Mouse (Mus musculus) CH12.LX (cell line): ENCODE measurements around the gene Trpc2. TPM values are rescaled to one million over a fixed set of nuclear protein-coding genes. Genes with fewer than 3 reads are reported as not detected.

Experiments
- DNase-seq: peaks from one replicate; pipeline ENCODE4 v3.0.0-alpha.2; 2013; ENCODE audit errors: extremely low read depth
- H3K27ac ChIP-seq: 2 replicates; pipeline ENCODE4 v1.5.1; 2012; ENCODE audit warnings: low read depth, mild to moderate bottlenecking, control low read depth, moderate library complexity; ENCODE audit not compliant: insufficient read depth
- H3K27me3 ChIP-seq: replicated peaks from 2 replicates; pipeline ENCODE3; 2012; ENCODE audit warnings: inconsistent platforms
- H3K36me3 ChIP-seq, 2 experiments: replicated peaks in 1 of 2; 2 replicates each; pipeline versions ENCODE3 to v1.6.1; 2012; ENCODE audit warnings: inconsistent platforms in 1 of 2, low read length in 1 of 2, mild to moderate bottlenecking in 1 of 2, mixed read lengths in 1 of 2, moderate library complexity in 1 of 2; ENCODE audit not compliant: control insufficient read depth in 1 of 2, insufficient read depth in 1 of 2
- H3K4me1 ChIP-seq, 2 experiments: 2 replicates each; pipeline ENCODE4 v1.6.1; 2012; ENCODE audit warnings: inconsistent platforms in 1 of 2, moderate library complexity in 1 of 2; ENCODE audit not compliant: insufficient read depth in 2 of 2, control insufficient read depth in 1 of 2
- H3K4me2 ChIP-seq: 2 replicates; pipeline ENCODE4 v1.6.1; 2012; ENCODE audit warnings: low read depth, mild to moderate bottlenecking, control low read depth; ENCODE audit not compliant: poor library complexity, insufficient read depth, severe bottlenecking
- H3K4me3 ChIP-seq, 3 experiments: fragments of 150-350 bp in 1 of 3; sonication (generic) in 1 of 3; replicated peaks in 1 of 3; 2 replicates each; pipeline versions ENCODE3 to v1.5.1; 2011 to 2012; ENCODE audit warnings: low read depth in 2 of 3, low read length in 2 of 3, mild to moderate bottlenecking in 2 of 3, moderate library complexity in 2 of 3, control low read depth in 1 of 3, improper control_type of control experiment in 1 of 3, inconsistent platforms in 1 of 3, mixed read lengths in 1 of 3; ENCODE audit not compliant: poor library complexity in 1 of 3
- H3K79me2 ChIP-seq: replicated peaks from 2 replicates; pipeline ENCODE4 v1.6.1; 2012; ENCODE audit warnings: mild to moderate bottlenecking, moderate library complexity; ENCODE audit not compliant: control insufficient read depth, poor library complexity, insufficient read depth, severe bottlenecking; ENCODE audit errors: extremely low read depth
- H3K9ac ChIP-seq: 2 replicates; pipeline ENCODE4 v1.6.1; 2012; ENCODE audit warnings: low read depth, mild to moderate bottlenecking, control low read depth, moderate library complexity; ENCODE audit not compliant: insufficient read depth
- H3K9me3 ChIP-seq: replicated peaks from 2 replicates; pipeline ENCODE3; 2012; ENCODE audit warnings: low read length, inconsistent platforms, mixed read lengths
- CHD2 ChIP-seq: IDR thresholded peaks from 2 replicates; pipeline ENCODE4 v1.6.1; 2011; ENCODE audit warnings: low read length, improper control_type of control experiment
- GABPA ChIP-seq: IDR thresholded peaks from 2 replicates; pipeline ENCODE4 v1.6.1; 2012; ENCODE audit warnings: low read depth, low read length, improper control_type of control experiment, inconsistent platforms; ENCODE audit not compliant: insufficient replicate concordance
- HCFC1 ChIP-seq: IDR thresholded peaks from 2 replicates; pipeline ENCODE4 v1.6.1; 2012; ENCODE audit warnings: low read depth, mild to moderate bottlenecking, inconsistent platforms, low read length, improper control_type of control experiment
- IRF4 ChIP-seq: IDR thresholded peaks from 2 replicates; pipeline ENCODE4 v1.6.1; 2014; ENCODE audit warnings: low read depth, mild to moderate bottlenecking, inconsistent platforms, low read length, improper control_type of control experiment
- MAFK ChIP-seq: IDR thresholded peaks from 2 replicates; pipeline ENCODE4 v1.6.1; 2011; ENCODE audit warnings: low read length, improper control_type of control experiment; ENCODE audit not compliant: insufficient replicate concordance
- MAZ ChIP-seq: IDR thresholded peaks from 2 replicates; pipeline ENCODE4 v1.6.1; 2012; ENCODE audit warnings: low read depth, mild to moderate bottlenecking, inconsistent platforms, low read length, improper control_type of control experiment, moderate library complexity
- NELFE ChIP-seq: IDR thresholded peaks from 2 replicates; pipeline ENCODE4 v1.6.1; 2011; ENCODE audit warnings: low read depth, low read length, improper control_type of control experiment
- PAX5 ChIP-seq: IDR thresholded peaks from 2 replicates; pipeline ENCODE4 v1.6.1; 2012; ENCODE audit warnings: low read length, inconsistent platforms, mixed read lengths
- POLR2A ChIP-seq: IDR thresholded peaks from 2 replicates; pipeline ENCODE4 v1.6.1; 2011; ENCODE audit warnings: low read depth, mild to moderate bottlenecking, improper control_type of control experiment, low read length
- RAD21 ChIP-seq: IDR thresholded peaks from 2 replicates; pipeline ENCODE4 v1.6.1; 2011; ENCODE audit warnings: low read depth, mild to moderate bottlenecking, low read length, improper control_type of control experiment, moderate library complexity
- TBP ChIP-seq: conservative IDR thresholded peaks from 2 replicates; pipeline ENCODE4 v1.6.1; 2011; ENCODE audit warnings: low read depth, low read length, improper control_type of control experiment
- USF2 ChIP-seq: conservative IDR thresholded peaks from 2 replicates; pipeline ENCODE4 v1.6.1; 2011; ENCODE audit warnings: low read depth, low read length, improper control_type of control experiment
- ZMIZ1 ChIP-seq: IDR thresholded peaks from 2 replicates; pipeline ENCODE4 v1.6.1; 2012; ENCODE audit warnings: low read depth, mild to moderate bottlenecking, inconsistent platforms, low read length, improper control_type of control experiment
- dilution Hi-C: fragments of 300-500 bp; cut with MboI; formaldehyde crosslinking; loops from 2 replicates; pipeline ENCODE4 v1.14.3; 2020; ENCODE audit warnings: low sequenced_read_pairs; ENCODE audit not compliant: extremely low pct_unique_long_range_greater_than_20kb, extremely low pct_ligation_motif_present
- in situ Hi-C: fragments of 300-500 bp; cut with MboI; formaldehyde crosslinking; loops from 3 replicates; pipeline ENCODE4 v1.14.3; 2019; ENCODE audit warnings: low sequenced_read_pairs, low pct_ligation_motif_present, low pct_unique_long_range_greater_than_20kb, mixed read lengths
- polyA plus RNA-seq: library from polyadenylated mRNA; unstranded; fragments of >175 nt; gene quantifications from 2 replicates; pipeline ENCODE4 v1.2.1, GENCODE M21; 2012; ENCODE audit warnings: low read depth; ENCODE audit not compliant: insufficient read length
- total RNA-seq, 2 experiments: library from RNA; depleted of rRNA; stranded (reverse); fragments of 300-350 nt in 1 of 2; fragments of >200 nt in 1 of 2; gene quantifications; 2 replicates each; pipeline ENCODE4 v1.2.3; 2012 to 2014

Trpc2 gene
- total and polyA plus RNA-seq, 3 experiments: 0.17 to 0.24 TPM; not detected in 1

DNA sequence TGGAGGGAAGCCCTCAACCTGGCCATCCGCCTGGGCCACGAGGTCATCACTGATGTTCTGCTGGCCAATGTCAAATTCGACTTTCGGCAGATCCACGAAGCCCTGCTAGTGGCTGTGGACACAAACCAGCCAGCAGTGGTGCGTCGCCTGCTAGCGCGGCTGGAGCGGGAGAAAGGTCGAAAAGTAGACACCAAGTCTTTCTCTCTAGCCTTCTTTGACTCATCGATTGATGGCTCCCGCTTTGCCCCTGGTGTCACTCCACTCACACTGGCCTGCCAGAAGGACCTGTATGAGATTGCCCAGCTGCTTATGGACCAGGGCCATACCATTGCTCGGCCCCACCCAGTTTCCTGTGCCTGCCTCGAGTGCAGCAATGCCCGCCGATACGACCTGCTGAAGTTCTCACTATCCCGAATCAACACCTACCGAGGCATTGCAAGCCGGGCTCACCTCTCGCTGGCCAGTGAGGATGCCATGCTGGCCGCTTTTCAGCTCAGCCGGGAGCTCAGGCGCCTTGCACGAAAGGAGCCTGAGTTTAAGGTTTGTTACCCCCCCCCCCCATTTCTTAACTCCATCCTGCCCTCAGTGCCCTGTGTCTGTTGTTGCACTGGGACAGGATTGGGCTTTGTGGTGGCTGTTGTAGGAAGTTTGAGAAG is 1.3 kb downstream of the Trpc2 start:
- in situ Hi-C loops: loop anchor here (10.0 kb wide), 1 partner anchor 169 kb away; no protein-coding TSS in a partner anchor
- Histone ChIP-seq H3K36me3 (peaks cover 56 to 95% of the 10 kb centered on the region in 2 experiments), H3K9me3 (no peaks in the 10 kb centered on the region), H3K9ac (no peak overlapping the region), H3K4me1 (0 out of 4 replicates have a peak, but pooled peaks cover 0 to 2% of the 10 kb centered on the region in 2 experiments), H3K79me2 (no peaks in the 10 kb centered on the region), H3K27ac (no peak overlapping the region), H3K4me2 (no peak overlapping the region), H3K4me3 (no peak overlapping the region), H3K27me3 (no peaks in the 10 kb centered on the region)
- dilution Hi-C loops: no loop called here
- TF ChIP-seq MAZ (no peak), HCFC1 (no peak), POLR2A (no peak), GABPA (no peak), USF2 (no peak)
- DNase-seq: no peak

DNA sequence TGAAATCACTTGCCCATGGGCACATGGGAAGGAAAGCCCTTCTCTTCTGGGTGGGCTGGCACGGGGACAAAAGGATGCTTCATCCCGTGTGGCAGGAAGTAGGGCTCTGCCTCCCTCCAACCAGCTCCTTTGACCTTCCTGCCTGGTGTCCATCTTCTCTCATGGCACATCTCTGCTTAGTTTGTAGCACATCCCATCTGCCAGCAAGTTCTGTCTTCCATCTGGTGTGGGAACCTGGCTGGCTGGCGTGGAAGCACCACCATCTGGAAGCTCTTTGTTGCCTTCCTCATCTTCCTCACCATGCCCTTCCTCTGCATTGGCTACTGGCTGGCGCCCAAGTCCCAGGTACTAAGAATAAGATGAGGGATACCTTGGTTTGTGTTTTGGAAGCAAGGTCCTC is 4.4 kb downstream of the Trpc2 start:
- in situ Hi-C loops: loop anchor here (10.0 kb wide), 1 partner anchor 173 kb away; no protein-coding TSS in a partner anchor
- H3K9me3 ChIP-seq: no peaks in the 10 kb centered on the region
- TF ChIP-seq PAX5: no peak
- no peak for TF ChIP-seq MAZ
- TF ChIP-seq ZMIZ1: no peak
- TF ChIP-seq RAD21: no peak
- no peak for TF ChIP-seq CHD2
- no peak for TF ChIP-seq POLR2A
- no peak for TF ChIP-seq USF2
- TF ChIP-seq MAFK: no peak
- TF ChIP-seq IRF4: no peak
- TF ChIP-seq NELFE: no peak
- TF ChIP-seq TBP: no peak
- no peaks in the 10 kb centered on the region for H3K79me2 ChIP-seq
- dilution Hi-C loops: no loop called here
- no peak overlapping the region for H3K9ac ChIP-seq
- H3K4me1 ChIP-seq: 0 out of 4 replicates have a peak, but pooled peaks cover 0 to 2% of the 10 kb centered on the region in 2 experiments
- H3K27me3 ChIP-seq: no peaks in the 10 kb centered on the region
- no peak overlapping the region for H3K4me2 ChIP-seq
- H3K36me3 ChIP-seq: peaks cover 39 to 85% of the 10 kb centered on the region in 2 experiments
- no peak overlapping the region for H3K27ac ChIP-seq
- H3K4me3 ChIP-seq: no peak overlapping the region
- no peak for DNase-seq
